Mouse (Mus musculus): ENCODE measurements around the gene Aldh16a1.

- TF ChIP-seq CTCF (IDR thresholded peaks at IDR 0.05; ENCODE audit: low read depth) (no peak), EP300 (IDR thresholded peaks at IDR 0.05; ENCODE audit: low read depth) (no peak)
Observed at GRCm38 (mm10) chr7:45191161-45191560, 36.8 kb upstream of the Aldh16a1 start.
